Mouse (Mus musculus) lung, embryonic 14.5 days (tissue): ENCODE results near the gene Rab7b. TPM values are rescaled to one million over a fixed set of nuclear protein-coding genes. Genes with fewer than 3 reads are reported as not detected.
A peak's percentile ranks its signal among the peaks of the same experiment; 100 is the strongest.

Source experiments
- ATAC-seq: fragments of 200-750 bp; cut with Nextera tagmentation; 2 replicates; pipeline ENCODE4 v1.8.0; 2017; ENCODE audit warnings: mild to moderate bottlenecking, moderate TSS enrichment, moderate library complexity; ENCODE audit not compliant: insufficient read depth
- DNase-seq: peaks from one replicate; pipeline ENCODE4 v3.0.0-alpha.2; 2015
- H3K27ac ChIP-seq: fragments of 300-500 bp; sonication (generic); 2 replicates; pipeline ENCODE4 v1.5.1; 2014; ENCODE audit warnings: low read depth, mild to moderate bottlenecking, moderate library complexity
- H3K27me3 ChIP-seq: fragments of 300-500 bp; sonication (generic); 2 replicates; pipeline ENCODE4 v1.6.1; 2014; ENCODE audit warnings: low read length, control low read depth; ENCODE audit not compliant: insufficient read depth
- H3K36me3 ChIP-seq: fragments of 300-500 bp; sonication (generic); 2 replicates; pipeline ENCODE4 v1.6.1; 2014; ENCODE audit warnings: control low read depth; ENCODE audit not compliant: insufficient read depth
- H3K4me1 ChIP-seq: fragments of 300-500 bp; sonication (generic); 2 replicates; pipeline ENCODE4 v1.6.1; 2014; ENCODE audit warnings: antibody characterized with exemption, control low read depth; ENCODE audit not compliant: insufficient read depth
- H3K4me2 ChIP-seq: fragments of 300-500 bp; sonication (generic); 2 replicates; pipeline ENCODE4 v1.6.1; 2014; ENCODE audit warnings: mild to moderate bottlenecking
- H3K4me3 ChIP-seq: fragments of 300-500 bp; sonication (generic); 2 replicates; pipeline ENCODE4 v1.5.1; 2014; ENCODE audit warnings: low read depth, low read length
- H3K9ac ChIP-seq: fragments of 300-500 bp; sonication (generic); 2 replicates; pipeline ENCODE4 v1.6.1; 2014
- H3K9me3 ChIP-seq: fragments of 300-500 bp; sonication (generic); 2 replicates; pipeline ENCODE4 v1.6.1; 2016; ENCODE audit warnings: low read depth, low read length, control low read depth
- CTCF ChIP-seq: IDR thresholded peaks from 2 replicates; pipeline ENCODE4 v1.5.1; 2016; ENCODE audit warnings: antibody characterized with exemption, low read depth
- WGBS: fragments of 180-500 bp; shearing (Covaris S2); extraction: QIAGEN DNeasy Blood & Tissue Kit; methylation state at CpG from one replicate; pipeline ENCODE4 v1.1.7; 2014; 5-methylcytosine and 5-hydroxymethylcytosine counted together
- polyA plus RNA-seq: library from polyadenylated mRNA; unstranded; fragments of >200 nt; fragmentation: Nextera tagmentation; extraction: Ambion mirVana; gene quantifications from 2 replicates; pipeline ENCODE4 v1.2.1, GENCODE M21; 2014

Rab7b gene
- polyA plus RNA-seq, 1 experiment from 2014 or later: 1.6 TPM

- H3K4me2 ChIP-seq: no peak overlapping the region
- no peak overlapping the region for H3K9ac ChIP-seq
- H3K27me3 ChIP-seq: no peaks in the 10 kb centered on the region
- DNase-seq (no peak), ATAC-seq (no peak)
- 76% methylated on average over 4 of the region's 4 CpGs for WGBS
- no peaks in the 10 kb centered on the region for H3K9me3 ChIP-seq
- H3K36me3 ChIP-seq: no peaks in the 10 kb centered on the region
- no peaks in the 10 kb centered on the region for H3K4me1 ChIP-seq
- H3K27ac ChIP-seq: no peak overlapping the region
- TF ChIP-seq CTCF: no peak
- no peak overlapping the region for H3K4me3 ChIP-seq
Measured at GRCm38 (mm10) chr1:131723549-131723948, 35.1 kb downstream of the Rab7b start.

- Histone ChIP-seq H3K9ac (no peak overlapping the region), H3K4me1 (no peaks in the 10 kb centered on the region), H3K27ac (no peak overlapping the region), H3K27me3 (no peaks in the 10 kb centered on the region), H3K36me3 (no peaks in the 10 kb centered on the region), H3K9me3 (no peaks in the 10 kb centered on the region), H3K4me2 (no peak overlapping the region), H3K4me3 (no peak overlapping the region)
- no peak for DNase-seq
- WGBS: 38% methylated on average over 6 of the region's 6 CpGs
- no peak for ATAC-seq
- TF ChIP-seq CTCF: no peak
Measured at GRCm38 (mm10) chr1:131726586-131726985, 38.1 kb downstream of the Rab7b start.

GRCm38 (mm10) chr1:131730639-131731437, 42.3 kb downstream of the Rab7b start:
- no peak overlapping the region for H3K27ac ChIP-seq
- H3K9ac ChIP-seq: no peak overlapping the region
- ATAC-seq (no peak), DNase-seq (no peak)
- no peaks in the 10 kb centered on the region for H3K4me1 ChIP-seq
- no peak overlapping the region for H3K4me3 ChIP-seq
- TF ChIP-seq CTCF: no peak
- no peaks in the 10 kb centered on the region for H3K36me3 ChIP-seq
- whole genome bisulfite sequencing: 70% methylated on average over 12 of the region's 12 CpGs
- H3K9me3 ChIP-seq: no peaks in the 10 kb centered on the region
- H3K27me3 ChIP-seq: no peaks in the 10 kb centered on the region
- no peak overlapping the region for H3K4me2 ChIP-seq

- Histone ChIP-seq H3K27me3 (no peaks in the 10 kb centered on the region), H3K4me1 (no peaks in the 10 kb centered on the region), H3K27ac (no peak overlapping the region), H3K4me3 (no peak overlapping the region), H3K4me2 (no peak overlapping the region), H3K9me3 (no peaks in the 10 kb centered on the region), H3K9ac (no peak overlapping the region), H3K36me3 (no peaks in the 10 kb centered on the region)
- ATAC-seq (no peak), DNase-seq (no peak)
- 71% methylated on average over 13 of the region's 13 CpGs for WGBS
- no peak for TF ChIP-seq CTCF
Measured at GRCm38 (mm10) chr1:131733474-131734180, 45.1 kb downstream of the Rab7b start.

- H3K4me1 ChIP-seq: no peaks in the 10 kb centered on the region
- no peaks in the 10 kb centered on the region for H3K27me3 ChIP-seq
- no peak overlapping the region for H3K27ac ChIP-seq
- H3K4me3 ChIP-seq: no peak overlapping the region
- DNase-seq (no peak), ATAC-seq (no peak)
- no peak for TF ChIP-seq CTCF
- H3K4me2 ChIP-seq: no peak overlapping the region
- H3K9me3 ChIP-seq: no peaks in the 10 kb centered on the region
- H3K9ac ChIP-seq: no peak overlapping the region
- H3K36me3 ChIP-seq: no peaks in the 10 kb centered on the region
- 90% methylated on average over 6 of the region's 6 CpGs for WGBS
Measured at GRCm38 (mm10) chr1:131734657-131735273, 46.3 kb downstream of the Rab7b start.

GRCm38 (mm10) chr1:131736494-131736893, 48.0 kb downstream of the Rab7b start:
- Histone ChIP-seq H3K4me3 (no peak overlapping the region), H3K4me1 (no peaks in the 10 kb centered on the region), H3K9me3 (no peaks in the 10 kb centered on the region), H3K27ac (no peak overlapping the region), H3K36me3 (no peaks in the 10 kb centered on the region), H3K9ac (no peak overlapping the region), H3K4me2 (no peak overlapping the region), H3K27me3 (no peaks in the 10 kb centered on the region)
- 71% methylated on average over 9 of the region's 9 CpGs for WGBS
- TF ChIP-seq CTCF: no peak
- DNase-seq: no peak
- no peak for ATAC-seq

- ATAC-seq: peak; percentile 94
- DNase-seq: peak; percentile 86
- H3K9me3 ChIP-seq: no peaks in the 10 kb centered on the region
- no peaks in the 10 kb centered on the region for H3K27me3 ChIP-seq
- H3K4me1 ChIP-seq: no peaks in the 10 kb centered on the region
- no peak overlapping the region for H3K4me3 ChIP-seq
- no peaks in the 10 kb centered on the region for H3K36me3 ChIP-seq
- no peak for TF ChIP-seq CTCF
- 58% methylated on average over 5 of the region's 5 CpGs for WGBS
- no peak overlapping the region for H3K27ac ChIP-seq
- no peak overlapping the region for H3K4me2 ChIP-seq
- H3K9ac ChIP-seq: no peak overlapping the region
Measured at GRCm38 (mm10) chr1:131737269-131737668, 48.8 kb downstream of the Rab7b start.
